Mouse (Mus musculus) embryo, embryonic 10.5 days (tissue): ENCODE measurements at regions not wholly inside any gene's neighbourhood (a gene's known extent, or its start where the extent isn't known, plus 50 kb on each side); places are given as distances from the start of the nearest gene placed in this dataset.
"Not testable (repeated sequence)": the region's sequence is repeated elsewhere in the genome, so short reads cannot be mapped to it uniquely, and the experiment has no call there.

Experiments
- DNase-seq: peaks from one replicate; pipeline ENCODE4 v3.0.0-alpha.2; 2015; ENCODE audit warnings: low spot score

GRCm38 (mm10) chr4:16944901-16945300 is 2660.3 kb upstream of the Gm12353 start:
- peak; percentile 39 for DNase-seq

- DNase-seq = not testable (repeated sequence)
These were observed 2650.7 kb upstream of the Gm12353 start for GRCm38 (mm10) chr4:16954591-16954990.

- DNase-seq = not testable (repeated sequence)
These were observed 2650.3 kb upstream of the Gm12353 start for GRCm38 (mm10) chr4:16954991-16955390.

GRCm38 (mm10) chr4:16981733-16982230 is 2623.5 kb upstream of the Gm12353 start:
- no peak for DNase-seq

- DNase-seq = peak; percentile 33
These were observed 2578.6 kb upstream of the Gm12353 start for GRCm38 (mm10) chr4:17026685-17027084.
